Mouse (Mus musculus): ENCODE measurements at regions not wholly inside any gene's neighbourhood (a gene's known extent, or its start where the extent isn't known, plus 50 kb on each side); places are given as distances from the start of the nearest gene placed in this dataset.

GRCm38 (mm10) chr10:43727746-43728145 lies 149.7 kb downstream of the Cd24a start:
- TF ChIP-seq CTCF (conservative IDR thresholded peaks at IDR 0.05; ENCODE audit: low read length) (no peak), POU5F1 (IDR thresholded peaks at IDR 0.05; ENCODE audit: borderline replicate concordance, low read length) (no peak)

All from E14TG2a.4 (cell line).